Mouse (Mus musculus) heart, adult 2 months (tissue): Measurements from ENCODE around the gene Nit1.

Source experiments
- CTCF ChIP-seq: fragments of 200-600 bp; IDR thresholded peaks from 2 replicates; pipeline ENCODE4 v1.8.1; 2022; ENCODE audit warnings: antibody characterized with exemption, mild to moderate bottlenecking, moderate library complexity
- EP300 ChIP-seq: fragments of 200-500 bp; IDR thresholded peaks from 2 replicates; pipeline ENCODE4 v1.6.1; 2011; ENCODE audit warnings: low read depth, low read length, control low read depth; ENCODE audit not compliant: insufficient read depth
- POLR2A ChIP-seq: fragments of 200-500 bp; IDR thresholded peaks from 2 replicates; pipeline ENCODE4 v1.6.1; 2011; ENCODE audit warnings: mild to moderate bottlenecking, low read depth, low read length, control low read depth; ENCODE audit not compliant: insufficient read depth

DNA sequence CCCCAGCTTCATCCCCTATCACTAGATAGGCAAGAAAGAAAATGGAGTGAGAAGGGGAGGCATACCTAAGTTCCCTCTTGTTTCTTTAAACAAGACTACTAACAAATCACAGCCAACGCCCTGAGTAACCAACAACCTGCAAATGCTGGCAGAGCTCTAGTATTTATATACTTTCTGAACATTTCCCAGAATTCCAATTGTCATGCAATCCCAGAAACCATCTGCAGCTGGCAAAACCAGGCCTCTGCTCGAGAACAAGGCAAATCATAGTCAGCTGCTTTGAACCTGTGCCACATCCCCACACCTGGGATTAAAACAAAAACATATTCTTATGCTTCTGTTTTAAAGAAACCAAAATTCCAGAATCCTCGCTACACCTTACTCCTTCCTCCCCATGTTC is 52.1 kb downstream of the Nit1 start:
- TF ChIP-seq CTCF (no peak), EP300 (no peak), POLR2A (no peak)
